Mouse (Mus musculus) hindbrain, embryonic 10.5 days (tissue): ENCODE measurements around the gene 9330182L06Rik. TPM values are rescaled to one million over a fixed set of nuclear protein-coding genes. Genes with fewer than 3 reads are reported as not detected.

Experiments used
- DNase-seq: peaks from one replicate; pipeline ENCODE4 v3.0.0-alpha.2; 2017; ENCODE audit warnings: low spot score
- H3K27ac ChIP-seq: fragments of 300-500 bp; sonication (generic); 2 replicates; pipeline ENCODE4 v1.5.1; 2016; ENCODE audit warnings: mild to moderate bottlenecking, moderate library complexity
- H3K27me3 ChIP-seq: fragments of 300-500 bp; sonication (generic); 2 replicates; pipeline ENCODE4 v1.6.1; 2016; ENCODE audit warnings: mild to moderate bottlenecking; ENCODE audit not compliant: poor library complexity, insufficient read depth, severe bottlenecking
- H3K36me3 ChIP-seq: fragments of 300-500 bp; sonication (generic); 2 replicates; pipeline ENCODE4 v1.6.1; 2016; ENCODE audit warnings: mild to moderate bottlenecking, moderate library complexity
- H3K4me1 ChIP-seq: fragments of 300-500 bp; sonication (generic); replicated peaks from 2 replicates; pipeline ENCODE4 v1.6.1; 2016; ENCODE audit warnings: mild to moderate bottlenecking
- H3K4me3 ChIP-seq: fragments of 300-500 bp; sonication (generic); 2 replicates; pipeline ENCODE4 v1.5.1; 2016; ENCODE audit warnings: mild to moderate bottlenecking, moderate library complexity
- H3K9me3 ChIP-seq: fragments of 300-500 bp; sonication (generic); 2 replicates; pipeline ENCODE4 v1.6.1; 2016; ENCODE audit warnings: mild to moderate bottlenecking, moderate library complexity
- WGBS: fragments of 180-500 bp; shearing (Covaris S2); methylation state at CpG from one replicate; pipeline ENCODE4 v1.1.7; 2016; 5-methylcytosine and 5-hydroxymethylcytosine counted together
- microRNA counts: library from miRNA; unstranded; fragments of <30 nt; microRNA quantifications from one replicate; lab custom pipeline; 2017
- polyA plus RNA-seq: library from polyadenylated mRNA; unstranded; fragments of >200 nt; fragmentation: Nextera tagmentation; extraction: Ambion mirVana; gene quantifications from 2 replicates; pipeline ENCODE4 v1.2.1, GENCODE M21; 2016

9330182L06Rik gene
- polyA plus RNA-seq, 1 experiment from 2014 or later: 5.3 TPM

GRCm38 (mm10) chr5:9453298-9453697 lies 187.4 kb downstream of the 9330182L06Rik start:
- no peaks in the 10 kb centered on the region for H3K36me3 ChIP-seq
- no peaks in the 10 kb centered on the region for H3K27me3 ChIP-seq
- H3K9me3 ChIP-seq: no peaks in the 10 kb centered on the region
- no peak overlapping the region for H3K4me3 ChIP-seq
- H3K27ac ChIP-seq: no peak overlapping the region
- DNase-seq: no peak
- 92% methylated on average over 2 of the region's 2 CpGs for WGBS
- H3K4me1 ChIP-seq: no peaks in the 10 kb centered on the region

GRCm38 (mm10) chr5:9477587-9477986 lies 211.7 kb downstream of the 9330182L06Rik start:
- 85% methylated on average over 3 of the region's 3 CpGs for WGBS
- Histone ChIP-seq H3K27me3 (no peaks in the 10 kb centered on the region), H3K36me3 (no peaks in the 10 kb centered on the region), H3K9me3 (no peaks in the 10 kb centered on the region), H3K4me1 (no peaks in the 10 kb centered on the region), H3K4me3 (no peak overlapping the region), H3K27ac (no peak overlapping the region)
- no peak for DNase-seq

DNA sequence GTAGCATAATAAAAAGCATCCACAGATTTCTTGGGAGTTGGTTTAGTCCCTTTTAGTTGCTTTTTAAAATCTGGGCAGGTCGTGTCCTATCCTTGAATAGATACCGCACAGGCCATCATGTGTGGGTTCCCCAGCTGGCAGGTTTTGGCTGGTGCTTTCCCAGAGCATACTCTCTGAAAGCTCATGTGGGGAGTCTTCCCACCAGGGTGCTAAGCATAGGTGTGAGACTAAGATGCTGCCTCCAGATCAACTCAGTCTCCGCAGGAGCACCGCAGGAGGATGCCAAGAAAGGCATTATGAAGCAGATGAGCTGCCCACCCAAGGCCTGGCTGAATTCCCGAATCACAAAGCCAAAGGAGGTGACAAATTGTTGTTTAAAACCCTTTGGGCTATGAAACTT lies 229.5 kb downstream of the 9330182L06Rik start:
- no peak for DNase-seq
- H3K4me3 ChIP-seq: no peak overlapping the region
- no peak overlapping the region for H3K27ac ChIP-seq
- no peaks in the 10 kb centered on the region for H3K9me3 ChIP-seq
- H3K27me3 ChIP-seq: no peaks in the 10 kb centered on the region
- H3K36me3 ChIP-seq: no peaks in the 10 kb centered on the region
- WGBS: 20% methylated on average over 5 of the region's 5 CpGs
- H3K4me1 ChIP-seq: no peaks in the 10 kb centered on the region

- DNase-seq: no peak
- no peaks in the 10 kb centered on the region for H3K9me3 ChIP-seq
- H3K4me3 ChIP-seq: no peak overlapping the region
- 77% methylated on average over 4 of the region's 4 CpGs for WGBS
- no peaks in the 10 kb centered on the region for H3K27me3 ChIP-seq
- H3K27ac ChIP-seq: no peak overlapping the region
- H3K36me3 ChIP-seq: no peaks in the 10 kb centered on the region
- no peaks in the 10 kb centered on the region for H3K4me1 ChIP-seq
These were observed 231.3 kb downstream of the 9330182L06Rik start for GRCm38 (mm10) chr5:9497235-9497634.

GRCm38 (mm10) chr5:9511027-9511426 lies 245.1 kb downstream of the 9330182L06Rik start:
- DNase-seq: no peak
- no peak overlapping the region for H3K4me3 ChIP-seq
- 90% methylated on average over 1 of the region's 1 CpGs for WGBS
- H3K36me3 ChIP-seq: no peaks in the 10 kb centered on the region
- no peaks in the 10 kb centered on the region for H3K9me3 ChIP-seq
- H3K4me1 ChIP-seq: no peaks in the 10 kb centered on the region
- no peak overlapping the region for H3K27ac ChIP-seq
- H3K27me3 ChIP-seq: no peaks in the 10 kb centered on the region

DNA sequence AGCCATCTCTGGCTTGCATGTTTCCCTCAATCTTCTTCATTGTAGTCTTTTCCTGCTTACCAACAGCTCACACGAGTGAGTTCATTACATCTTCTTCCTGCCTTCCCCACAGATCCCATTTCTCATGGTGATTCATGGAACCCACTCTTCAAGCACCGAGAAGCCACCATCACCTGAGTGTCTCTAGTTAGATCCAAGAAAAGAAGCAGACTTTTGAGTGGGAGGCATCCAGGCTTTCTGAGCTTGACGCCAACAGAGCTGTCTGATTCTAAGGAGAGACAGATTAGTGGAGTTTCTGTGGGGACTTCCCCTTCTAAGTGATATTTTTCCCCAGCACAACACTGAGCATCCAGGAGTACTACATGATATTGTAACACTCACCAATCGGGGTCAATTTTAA lies 259.6 kb downstream of the 9330182L06Rik start:
- Histone ChIP-seq H3K4me3 (no peak overlapping the region), H3K27me3 (no peaks in the 10 kb centered on the region), H3K4me1 (no peaks in the 10 kb centered on the region), H3K36me3 (no peaks in the 10 kb centered on the region), H3K27ac (no peak overlapping the region), H3K9me3 (no peaks in the 10 kb centered on the region)
- DNase-seq: no peak
- 84% methylated on average over 4 of the region's 4 CpGs for WGBS

MicroRNAs within 50 kb of the gene (microRNA counts, 519-probe panel; counts per million panel counts)
- microRNA mmu-miR-879 (lab: Ali Mortazavi, UCI): 1,255 counts per million, percentile 77 among the panel's probes with 10 or more counts

Other genes with a start within 250 kb of the 9330182L06Rik start
- 23.3 and 24.4 TPM in 2 replicates for gene Tmem243, start 165.4 kb upstream of the 9330182L06Rik start, polyA plus RNA-seq
- 54.9 and 61.2 TPM in 2 replicates for gene Dmtf1, start 104.3 kb upstream of the 9330182L06Rik start, polyA plus RNA-seq